Mouse (Mus musculus) erythroblast, embryonic 14.5 days (primary cell): ENCODE results near the gene Sarm1. TPM values are rescaled to one million over a fixed set of nuclear protein-coding genes. Genes with fewer than 3 reads are reported as not detected.

Experiments used
- H3K27me3 ChIP-seq: 2 replicates; pipeline ENCODE4 v1.6.1; 2012; ENCODE audit warnings: inconsistent platforms; ENCODE audit not compliant: control insufficient read depth
- H3K36me3 ChIP-seq: 2 replicates; pipeline ENCODE4 v1.6.1; 2012; ENCODE audit warnings: mild to moderate bottlenecking, inconsistent platforms; ENCODE audit not compliant: control insufficient read depth
- H3K4me1 ChIP-seq: 2 replicates; pipeline ENCODE4 v1.6.1; 2012; ENCODE audit warnings: inconsistent platforms; ENCODE audit not compliant: control insufficient read depth
- H3K4me3 ChIP-seq: replicated peaks from 2 replicates; pipeline ENCODE3; 2012; ENCODE audit warnings: moderate library complexity, mild to moderate bottlenecking, inconsistent platforms
- H3K9me3 ChIP-seq: 2 replicates; pipeline ENCODE4 v1.6.1; 2012; ENCODE audit warnings: low read length, inconsistent platforms, mixed read lengths; ENCODE audit not compliant: control insufficient read depth
- GATA1 ChIP-seq: IDR thresholded peaks from 2 replicates; pipeline ENCODE4 v1.6.1; 2012; ENCODE audit warnings: low read length, inconsistent platforms, mixed read lengths
- TAL1 ChIP-seq: IDR thresholded peaks from 3 replicates; pipeline ENCODE4 v1.6.1; 2012; ENCODE audit warnings: low read length, inconsistent platforms, mixed read lengths
- polyA plus RNA-seq: library from polyadenylated mRNA; stranded (reverse); fragments of >175 nt; gene quantifications from 2 replicates; pipeline ENCODE4 v1.2.3, GENCODE M21; 2012

The Sarm1 gene
- polyA plus RNA-seq, 1 experiment, result not detected

- Histone ChIP-seq H3K4me3 (no peak overlapping the region), H3K9me3 (no peaks in the 10 kb centered on the region), H3K27me3 (no peaks in the 10 kb centered on the region), H3K36me3 (peaks cover 32% of the 10 kb centered on the region), H3K4me1 (peaks cover 16% of the 10 kb centered on the region)
- TF ChIP-seq GATA1 (no peak), TAL1 (no peak)
These were observed 33.5 kb upstream of the Sarm1 start for GRCm38 (mm10) chr11:78531046-78531445.

- Histone ChIP-seq H3K27me3 (no peaks in the 10 kb centered on the region), H3K4me1 (peaks cover 6% of the 10 kb centered on the region), H3K4me3 (no peak overlapping the region), H3K9me3 (no peaks in the 10 kb centered on the region), H3K36me3 (peaks cover 41% of the 10 kb centered on the region)
- TF ChIP-seq TAL1, result no peak
- no peak for TF ChIP-seq GATA1
These were observed 32.4 kb upstream of the Sarm1 start for GRCm38 (mm10) chr11:78530001-78530400.

GRCm38 (mm10) chr11:78528714-78529113 is 31.2 kb upstream of the Sarm1 start:
- Histone ChIP-seq H3K4me3 (no peak overlapping the region), H3K36me3 (peaks cover 50% of the 10 kb centered on the region), H3K9me3 (no peaks in the 10 kb centered on the region), H3K27me3 (no peaks in the 10 kb centered on the region), H3K4me1 (no peaks in the 10 kb centered on the region)
- no peak for TF ChIP-seq GATA1
- no peak for TF ChIP-seq TAL1

GRCm38 (mm10) chr11:78524838-78525237 is 27.3 kb upstream of the Sarm1 start:
- H3K4me1 ChIP-seq, result no peaks in the 10 kb centered on the region
- H3K36me3 ChIP-seq, result peaks cover 85% of the 10 kb centered on the region
- no peak overlapping the region for H3K4me3 ChIP-seq
- TF ChIP-seq TAL1 (no peak), GATA1 (no peak)
- H3K9me3 ChIP-seq, result no peaks in the 10 kb centered on the region
- no peaks in the 10 kb centered on the region for H3K27me3 ChIP-seq

- Histone ChIP-seq H3K4me3 (no peak overlapping the region), H3K36me3 (peaks cover 89% of the 10 kb centered on the region), H3K4me1 (no peaks in the 10 kb centered on the region), H3K9me3 (no peaks in the 10 kb centered on the region), H3K27me3 (no peaks in the 10 kb centered on the region)
- TF ChIP-seq TAL1 (no peak), GATA1 (no peak)
These were observed 25.8 kb upstream of the Sarm1 start for GRCm38 (mm10) chr11:78523241-78523955.

GRCm38 (mm10) chr11:78522481-78522997 is 25.0 kb upstream of the Sarm1 start:
- Histone ChIP-seq H3K36me3 (peaks cover 90% of the 10 kb centered on the region), H3K4me3 (no peak overlapping the region), H3K9me3 (no peaks in the 10 kb centered on the region), H3K4me1 (no peaks in the 10 kb centered on the region), H3K27me3 (no peaks in the 10 kb centered on the region)
- TF ChIP-seq GATA1 (no peak), TAL1 (no peak)

GRCm38 (mm10) chr11:78521880-78522279 is 24.3 kb upstream of the Sarm1 start:
- H3K4me3 ChIP-seq, result no peak overlapping the region
- TF ChIP-seq GATA1 (no peak), TAL1 (no peak)
- H3K36me3 ChIP-seq, result peaks cover 85% of the 10 kb centered on the region
- H3K27me3 ChIP-seq, result no peaks in the 10 kb centered on the region
- no peaks in the 10 kb centered on the region for H3K4me1 ChIP-seq
- H3K9me3 ChIP-seq, result no peaks in the 10 kb centered on the region

GRCm38 (mm10) chr11:78518931-78519330 is 21.4 kb upstream of the Sarm1 start:
- H3K4me1 ChIP-seq, result peaks cover 6% of the 10 kb centered on the region
- no peak overlapping the region for H3K4me3 ChIP-seq
- no peaks in the 10 kb centered on the region for H3K27me3 ChIP-seq
- TF ChIP-seq GATA1 (no peak), TAL1 (no peak)
- no peaks in the 10 kb centered on the region for H3K9me3 ChIP-seq
- H3K36me3 ChIP-seq, result peaks cover 87% of the 10 kb centered on the region

GRCm38 (mm10) chr11:78515549-78516325 is 18.2 kb upstream of the Sarm1 start:
- TF ChIP-seq GATA1 (no peak), TAL1 (no peak)
- H3K36me3 ChIP-seq, result peaks cover 55% of the 10 kb centered on the region
- H3K4me1 ChIP-seq, result peaks cover 29% of the 10 kb centered on the region
- no peaks in the 10 kb centered on the region for H3K9me3 ChIP-seq
- H3K4me3 ChIP-seq, result no peak overlapping the region
- H3K27me3 ChIP-seq, result no peaks in the 10 kb centered on the region
